Mouse (Mus musculus): ENCODE measurements at regions not wholly inside any gene's neighbourhood (a gene's known extent, or its start where the extent isn't known, plus 50 kb on each side); places are given as distances from the start of the nearest gene placed in this dataset.

DNA sequence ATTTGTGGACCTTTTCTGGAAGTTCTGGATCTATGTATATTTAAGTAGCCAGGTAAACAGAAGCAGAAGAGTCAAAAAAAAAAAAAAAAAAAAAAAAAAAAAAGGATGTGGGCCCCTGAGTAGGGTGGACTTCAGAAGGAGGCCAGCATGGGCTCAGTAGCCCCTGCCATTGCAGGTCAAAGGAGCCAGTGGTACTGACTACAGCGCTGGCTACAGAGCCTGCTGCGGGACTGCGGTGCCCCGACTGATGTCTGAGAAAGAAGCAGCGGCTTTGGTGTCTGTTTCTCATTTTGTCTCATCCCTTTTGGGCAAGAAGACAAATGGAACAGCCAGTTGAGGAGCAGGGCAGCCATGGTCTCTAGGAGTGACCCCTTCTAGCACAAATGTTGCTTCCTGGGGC lies 134.9 kb downstream of the Gm4791 start:
- no peak for DNase-seq

DNA sequence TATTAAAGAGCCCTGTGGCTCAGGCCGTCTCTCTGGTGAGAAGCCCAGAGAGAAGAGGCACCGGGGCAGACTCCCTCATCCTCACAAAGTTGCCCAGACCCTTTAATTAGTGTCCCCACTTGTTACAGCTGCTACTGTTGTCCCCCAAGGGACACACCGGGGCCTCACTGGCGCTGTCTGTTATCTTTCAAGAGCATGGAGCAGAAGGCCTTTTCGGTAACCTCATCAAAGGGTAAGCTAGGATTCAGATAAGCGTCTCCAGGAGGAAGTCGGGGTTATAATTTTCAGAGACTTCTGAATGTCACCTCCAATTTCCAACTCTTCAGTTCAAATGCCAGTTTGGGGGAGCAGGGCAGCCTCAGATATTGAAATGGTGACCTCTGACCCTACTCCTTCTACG lies 135.3 kb downstream of the Gm4791 start:
- no peak for DNase-seq

- DNase-seq: no peak
Measured at GRCm38 (mm10) chr9:47134479-47134878, 135.9 kb downstream of the Gm4791 start.

- DNase-seq: no peak
Measured at GRCm38 (mm10) chr9:47136641-47137040, 138.1 kb downstream of the Gm4791 start.

- no peak for DNase-seq
Measured at GRCm38 (mm10) chr9:47153471-47153870, 154.9 kb downstream of the Gm4791 start.

- DNase-seq: no peak
Measured at GRCm38 (mm10) chr9:47165480-47166131, 167.1 kb downstream of the Gm4791 start.

GRCm38 (mm10) chr9:47167681-47168240 lies 169.2 kb downstream of the Gm4791 start:
- DNase-seq: no peak

DNA sequence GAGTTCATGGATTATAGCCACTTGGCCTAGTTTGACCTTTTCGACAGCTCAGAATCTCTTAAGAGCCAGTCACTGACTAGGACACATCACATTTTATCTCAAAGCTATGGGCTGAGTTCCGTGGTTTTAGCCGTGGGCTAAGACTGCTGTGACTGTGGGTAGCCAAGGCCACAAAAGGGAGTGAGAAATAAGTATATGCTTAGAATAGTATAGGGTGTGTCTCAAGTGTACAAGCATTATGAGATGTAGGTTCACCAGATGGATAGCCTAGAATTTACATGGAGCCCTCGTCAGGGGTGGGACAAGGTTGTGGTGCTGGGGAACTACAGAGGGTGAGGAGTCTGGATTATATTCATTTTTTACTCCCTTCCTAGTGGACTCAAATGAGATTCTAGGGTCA lies 177.5 kb downstream of the Gm4791 start:
- DNase-seq: no peak

DNA sequence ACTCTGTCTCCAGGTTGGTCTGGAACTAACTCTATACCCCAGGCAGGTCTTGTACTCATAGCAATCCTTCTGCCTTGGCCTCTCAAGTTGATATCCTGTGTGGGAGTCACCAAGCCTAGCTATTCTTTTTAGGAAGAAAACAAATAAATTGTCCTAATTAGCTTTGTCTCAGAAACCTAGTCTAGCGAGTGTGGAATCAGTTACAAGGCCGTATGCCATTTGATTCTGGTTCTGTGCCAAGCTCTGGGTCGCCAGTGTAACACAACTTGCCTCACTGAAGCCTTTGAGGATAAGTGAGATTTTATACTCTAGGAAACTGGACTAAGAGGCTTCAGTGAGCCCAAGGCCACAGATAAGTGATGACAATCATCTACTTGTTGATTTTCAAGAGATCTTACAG lies 219.6 kb downstream of the Gm4791 start:
- peak; percentile 9 for DNase-seq

DNA sequence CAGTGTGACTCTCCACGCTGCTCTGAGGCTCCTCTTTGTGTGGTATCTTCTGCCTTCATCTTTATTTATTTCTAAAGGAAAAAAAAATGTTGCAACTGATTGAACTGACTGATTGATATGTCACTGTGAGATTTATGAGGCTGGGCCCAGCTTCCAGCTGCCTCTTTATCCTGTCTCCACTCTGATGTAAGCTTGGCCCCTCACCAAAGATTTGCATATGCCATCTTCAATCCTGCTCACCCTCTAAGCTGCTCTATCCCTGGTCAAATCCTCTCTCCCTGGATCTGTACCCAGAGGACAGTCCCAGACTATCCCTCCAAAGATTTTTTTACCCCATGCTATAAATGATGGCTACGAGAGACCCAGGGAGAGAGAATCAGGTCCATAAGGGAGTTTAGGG lies 225.0 kb downstream of the Gm4791 start:
- DNase-seq: no peak

DNA sequence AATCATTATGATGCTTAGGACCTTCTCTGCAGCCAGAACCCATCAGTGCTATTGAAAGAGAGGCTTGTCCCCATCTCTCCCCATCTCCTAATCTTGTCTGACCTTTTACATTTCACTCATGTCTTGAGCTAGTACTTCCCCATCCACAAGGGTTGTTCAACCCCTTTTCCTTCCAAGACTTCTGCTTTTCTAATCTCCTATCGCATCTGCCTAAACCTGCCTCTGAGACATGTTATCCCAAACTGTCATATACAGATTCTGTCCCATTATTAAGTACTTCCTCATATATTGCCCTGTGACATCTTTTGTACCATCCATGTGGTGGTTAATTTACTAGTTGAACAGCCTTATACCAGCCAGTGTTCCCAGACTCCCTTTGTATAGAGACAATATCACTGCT lies 225.7 kb downstream of the Gm4791 start:
- no peak for DNase-seq

- DNase-seq: no peak
Measured at GRCm38 (mm10) chr9:47226476-47227271, 228.1 kb downstream of the Gm4791 start.

GRCm38 (mm10) chr9:47227298-47227697 lies 228.8 kb downstream of the Gm4791 start:
- DNase-seq: no peak

GRCm38 (mm10) chr9:47228736-47229135 lies 230.2 kb downstream of the Gm4791 start:
- no peak for DNase-seq

GRCm38 (mm10) chr9:47229296-47229695 lies 230.8 kb downstream of the Gm4791 start:
- no peak for DNase-seq

GRCm38 (mm10) chr9:47240950-47241349 lies 242.4 kb downstream of the Gm4791 start:
- DNase-seq: no peak

- DNase-seq: no peak
Measured at GRCm38 (mm10) chr9:47242051-47242450, 243.5 kb downstream of the Gm4791 start.

DNA sequence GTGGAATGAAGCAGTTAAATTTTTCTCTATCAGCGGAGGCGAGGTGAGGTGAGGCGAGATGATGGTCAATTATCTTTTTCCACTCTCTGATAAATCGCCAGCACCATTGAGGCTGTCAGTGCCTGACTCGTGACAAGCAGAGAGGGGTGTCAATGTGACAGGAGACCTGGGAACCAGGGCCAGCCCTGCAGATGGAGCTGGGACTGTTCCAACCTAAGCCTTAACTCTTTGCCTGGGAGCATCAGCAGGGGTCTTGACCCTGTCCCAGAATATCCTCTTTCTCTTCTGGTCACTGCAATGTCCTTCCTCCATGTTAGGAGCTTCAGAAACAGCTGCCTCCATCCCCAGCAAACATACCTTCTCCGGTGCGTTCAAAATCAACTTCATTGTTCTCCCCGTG lies 244.0 kb downstream of the Gm4791 start:
- no peak for DNase-seq

DNA sequence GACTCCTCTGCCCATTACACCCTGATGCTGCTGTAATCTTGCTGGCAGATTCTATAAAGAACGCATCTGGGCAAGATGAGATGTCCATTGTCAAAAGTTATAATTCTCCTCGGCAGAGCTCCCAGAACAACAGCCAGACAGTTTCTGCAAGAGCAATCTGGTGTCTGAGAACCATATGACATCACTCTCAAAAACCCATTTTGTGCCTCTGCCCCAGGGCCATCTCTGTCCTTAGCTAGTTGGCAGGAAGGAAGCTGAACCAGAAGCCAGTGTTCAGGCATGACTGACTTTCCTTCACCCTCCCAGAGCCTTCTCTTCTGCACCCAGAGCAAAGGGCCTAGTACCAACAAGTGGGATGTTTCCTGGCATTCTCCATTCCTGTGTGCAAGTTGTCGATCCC lies 250.5 kb downstream of the Gm4791 start:
- DNase-seq: no peak

GRCm38 (mm10) chr9:47251160-47251559 lies 252.6 kb downstream of the Gm4791 start:
- no peak for DNase-seq

- no peak for DNase-seq
Measured at GRCm38 (mm10) chr9:47253836-47254657, 255.5 kb downstream of the Gm4791 start.

DNA sequence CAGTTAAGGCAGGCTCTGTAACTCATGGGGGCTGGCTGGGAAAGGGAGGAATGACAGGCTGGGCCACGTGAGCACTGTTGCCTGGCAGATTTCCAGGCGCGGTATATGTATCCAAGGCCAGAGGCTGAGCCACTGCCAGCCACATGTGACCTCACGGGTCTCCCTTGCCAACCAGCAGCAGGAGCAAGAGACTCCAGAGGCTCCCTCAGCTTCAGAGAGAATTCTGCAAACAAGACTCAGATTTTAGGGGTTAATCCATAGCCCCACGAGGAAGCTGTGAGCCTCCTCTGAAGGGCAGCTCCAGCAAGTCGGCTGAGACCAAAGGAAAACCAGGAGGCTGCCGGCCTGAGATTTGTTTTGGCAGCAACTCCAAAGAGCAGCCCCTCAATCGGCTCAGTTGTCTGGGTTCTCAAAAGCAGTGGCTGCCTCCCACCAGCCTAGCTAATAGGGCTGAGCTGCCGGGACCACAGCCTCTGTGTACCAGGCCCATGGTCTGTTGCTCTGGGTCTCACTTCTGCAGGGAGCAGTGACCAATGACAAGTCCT lies 264.0 kb upstream of the Cadm1 start:
- DNase-seq: peak; percentile 90
